Mouse (Mus musculus) embryonic facial prominence, embryonic 10.5 days (tissue): ENCODE results near the gene Slc2a1. TPM values are rescaled to one million over a fixed set of nuclear protein-coding genes. Genes with fewer than 3 reads are reported as not detected.
A peak's percentile ranks its signal among the peaks of the same experiment; 100 is the strongest.

Experiments
- DNase-seq: peaks from one replicate; pipeline ENCODE4 v3.0.0-alpha.2; 2017; ENCODE audit warnings: low spot score
- H3K27ac ChIP-seq: fragments of 300-500 bp; sonication (generic); replicated peaks from 2 replicates; pipeline ENCODE4 v1.5.1; 2016; ENCODE audit warnings: mild to moderate bottlenecking
- H3K27me3 ChIP-seq: fragments of 300-500 bp; sonication (generic); replicated peaks from 2 replicates; pipeline ENCODE4 v1.6.1; 2016; ENCODE audit warnings: low read depth, mild to moderate bottlenecking; ENCODE audit not compliant: poor library complexity, severe bottlenecking
- H3K36me3 ChIP-seq: fragments of 300-500 bp; sonication (generic); replicated peaks from 2 replicates; pipeline ENCODE4 v1.6.1; 2016; ENCODE audit warnings: mild to moderate bottlenecking, moderate library complexity
- H3K4me1 ChIP-seq: fragments of 300-500 bp; sonication (generic); 2 replicates; pipeline ENCODE4 v1.6.1; 2016
- H3K4me3 ChIP-seq: fragments of 300-500 bp; sonication (generic); 2 replicates; pipeline ENCODE4 v1.5.1; 2016; ENCODE audit warnings: mild to moderate bottlenecking, moderate library complexity
- H3K9me3 ChIP-seq: fragments of 300-500 bp; sonication (generic); 2 replicates; pipeline ENCODE4 v1.6.1; 2016; ENCODE audit warnings: mild to moderate bottlenecking
- WGBS: fragments of 180-500 bp; shearing (Covaris S2); methylation state at CpG from one replicate; pipeline ENCODE4 v1.1.7; 2016; 5-methylcytosine and 5-hydroxymethylcytosine counted together
- polyA plus RNA-seq: library from polyadenylated mRNA; unstranded; fragments of >200 nt; fragmentation: Nextera tagmentation; extraction: Ambion mirVana; gene quantifications from 2 replicates; pipeline ENCODE4 v1.2.1, GENCODE M21; 2016

Gene Slc2a1
- polyA plus RNA-seq, 1 experiment from 2014 or later, result 140 TPM

GRCm38 (mm10) chr4:119076336-119076735 is 32.2 kb upstream of the Slc2a1 start:
- DNase-seq, result no peak
- Histone ChIP-seq H3K27ac (peak overlapping the region; percentile 40; the same call in 1 of the 2 replicates), H3K36me3 (no peaks in the 10 kb centered on the region), H3K27me3 (peaks cover 28% of the 10 kb centered on the region), H3K9me3 (no peaks in the 10 kb centered on the region), H3K4me3 (no peak overlapping the region), H3K4me1 (peaks cover 55% of the 10 kb centered on the region)
- WGBS, result 82% methylated on average over 11 of the region's 11 CpGs

- peaks cover 20% of the 10 kb centered on the region for H3K27me3 ChIP-seq
- H3K36me3 ChIP-seq, result no peaks in the 10 kb centered on the region
- no peak for DNase-seq
- WGBS, result 71% methylated on average over 13 of the region's 13 CpGs
- no peak overlapping the region for H3K4me3 ChIP-seq
- H3K4me1 ChIP-seq, result peaks cover 47% of the 10 kb centered on the region
- H3K9me3 ChIP-seq, result no peaks in the 10 kb centered on the region
- 0 out of 2 replicates have a peak overlapping the region, but pooled peaks have one; percentile 40 for H3K27ac ChIP-seq
Observed at GRCm38 (mm10) chr4:119077084-119077682, 31.3 kb upstream of the Slc2a1 start.

DNA sequence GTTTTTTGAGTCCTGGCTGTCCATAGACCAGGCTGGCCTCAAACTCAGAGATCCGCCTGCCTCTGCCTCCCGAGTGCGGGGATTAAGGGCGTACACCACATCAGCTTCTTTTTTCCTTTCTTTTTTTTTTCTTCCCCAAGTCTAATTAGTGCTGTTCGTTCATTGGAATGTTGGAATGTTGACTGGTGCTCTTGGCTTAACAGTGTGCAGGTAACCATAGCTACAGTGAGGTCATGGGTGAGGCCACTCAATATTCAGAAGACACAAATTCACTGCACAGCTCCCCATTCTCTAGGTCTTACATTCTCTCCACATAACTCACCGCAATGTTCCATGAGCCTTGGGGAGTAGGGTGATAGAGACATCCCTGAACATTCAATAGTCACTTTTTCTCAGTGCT is 28.6 kb upstream of the Slc2a1 start:
- peaks cover 19% of the 10 kb centered on the region for H3K4me1 ChIP-seq
- no peaks in the 10 kb centered on the region for H3K27me3 ChIP-seq
- no peaks in the 10 kb centered on the region for H3K36me3 ChIP-seq
- 91% methylated on average over 6 of the region's 6 CpGs for WGBS
- H3K9me3 ChIP-seq, result no peaks in the 10 kb centered on the region
- DNase-seq, result no peak
- no peak overlapping the region for H3K4me3 ChIP-seq
- H3K27ac ChIP-seq, result no peak overlapping the region

DNA sequence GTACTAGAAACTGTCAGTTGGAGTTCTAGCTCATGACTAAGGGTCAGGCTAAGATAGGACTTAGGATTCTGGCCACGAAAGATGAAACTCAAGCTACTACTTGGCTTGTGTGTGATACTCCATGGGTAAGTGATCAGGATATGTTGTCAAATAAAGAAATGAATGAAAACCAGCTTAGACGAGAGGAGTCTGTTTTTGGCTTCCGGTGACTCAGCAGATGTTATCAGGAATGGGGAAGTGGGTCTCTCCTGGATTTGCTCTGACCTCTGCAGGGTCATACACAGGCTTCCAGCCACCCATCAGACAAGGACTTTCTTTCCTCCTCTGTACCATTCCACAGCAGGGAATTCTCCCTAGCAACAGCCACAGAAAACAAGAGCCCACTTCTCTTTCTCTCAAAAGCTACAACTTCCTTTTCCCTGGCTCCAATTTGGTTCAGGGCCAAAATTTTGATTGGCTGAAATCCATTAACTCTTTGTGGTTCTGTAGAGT is 25.7 kb upstream of the Slc2a1 start:
- WGBS, result 64% methylated on average over 3 of the region's 3 CpGs
- no peaks in the 10 kb centered on the region for H3K27me3 ChIP-seq
- DNase-seq, result no peak
- no peak overlapping the region for H3K4me3 ChIP-seq
- H3K9me3 ChIP-seq, result no peaks in the 10 kb centered on the region
- no peak overlapping the region for H3K27ac ChIP-seq
- H3K36me3 ChIP-seq, result no peaks in the 10 kb centered on the region
- 0 out of 2 replicates have a peak, but pooled peaks cover 2% of the 10 kb centered on the region for H3K4me1 ChIP-seq

GRCm38 (mm10) chr4:119088424-119088823 is 20.1 kb upstream of the Slc2a1 start:
- WGBS, result 44% methylated on average over 2 of the region's 2 CpGs
- Histone ChIP-seq H3K36me3 (no peaks in the 10 kb centered on the region), H3K9me3 (no peaks in the 10 kb centered on the region), H3K27ac (no peak overlapping the region), H3K27me3 (no peaks in the 10 kb centered on the region), H3K4me1 (peaks cover 10% of the 10 kb centered on the region; the same call in 1 of the 2 replicates), H3K4me3 (no peak overlapping the region)
- no peak for DNase-seq

DNA sequence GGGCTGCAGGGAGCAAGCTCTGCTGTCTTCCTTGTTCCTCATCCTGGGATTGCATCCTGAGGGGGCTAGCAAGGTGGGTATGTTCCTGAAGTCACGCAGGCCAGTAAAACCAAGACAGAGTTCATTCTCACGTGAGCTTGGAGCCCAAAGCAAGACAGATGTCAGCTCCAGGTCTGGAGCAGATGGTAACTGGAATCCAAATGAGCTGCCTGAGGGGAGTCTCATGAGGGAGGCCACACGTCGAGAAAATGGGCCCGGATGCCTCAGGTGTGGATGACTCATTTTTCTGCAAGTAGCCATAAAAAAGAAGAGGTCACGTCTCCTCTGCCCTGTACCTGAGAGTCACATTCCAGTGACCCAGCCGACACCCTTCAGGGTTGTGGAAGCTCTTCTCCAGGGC is 14.6 kb upstream of the Slc2a1 start:
- no peaks in the 10 kb centered on the region for H3K9me3 ChIP-seq
- DNase-seq, result no peak
- H3K36me3 ChIP-seq, result no peaks in the 10 kb centered on the region
- 66% methylated on average over 7 of the region's 7 CpGs for WGBS
- H3K27ac ChIP-seq, result no peak overlapping the region
- peaks cover 11% of the 10 kb centered on the region for H3K4me1 ChIP-seq
- H3K4me3 ChIP-seq, result no peak overlapping the region
- H3K27me3 ChIP-seq, result no peaks in the 10 kb centered on the region

DNA sequence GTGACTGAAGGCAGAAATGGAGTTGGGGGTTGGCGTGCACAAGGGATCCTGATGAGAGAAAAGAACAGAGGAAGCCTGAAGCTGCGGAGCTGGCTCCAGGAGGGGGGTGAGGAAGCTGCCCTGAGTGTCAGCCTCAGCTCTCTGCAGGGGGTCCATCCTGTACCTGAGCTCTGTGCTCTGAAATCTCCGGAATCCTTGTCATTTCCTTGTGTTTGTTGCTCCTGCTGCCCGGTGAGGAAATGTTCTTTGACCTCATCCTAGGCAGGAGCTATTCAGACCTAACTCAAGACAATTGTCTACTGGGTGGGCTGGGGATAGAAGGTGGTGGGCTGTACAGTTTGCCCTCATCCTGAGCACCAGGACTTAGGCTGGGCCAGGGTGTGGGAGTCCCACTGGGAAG is 13.5 kb upstream of the Slc2a1 start:
- Histone ChIP-seq H3K36me3 (no peaks in the 10 kb centered on the region), H3K9me3 (no peaks in the 10 kb centered on the region), H3K4me3 (no peak overlapping the region), H3K27ac (no peak overlapping the region), H3K27me3 (no peaks in the 10 kb centered on the region), H3K4me1 (peaks cover 11% of the 10 kb centered on the region)
- 21% methylated on average over 4 of the region's 4 CpGs for WGBS
- no peak for DNase-seq

- 73% methylated on average over 3 of the region's 3 CpGs for WGBS
- Histone ChIP-seq H3K27ac (no peak overlapping the region), H3K4me1 (peaks cover 11% of the 10 kb centered on the region), H3K4me3 (no peak overlapping the region), H3K36me3 (no peaks in the 10 kb centered on the region), H3K9me3 (no peaks in the 10 kb centered on the region), H3K27me3 (no peaks in the 10 kb centered on the region)
- DNase-seq, result no peak
Observed at GRCm38 (mm10) chr4:119096401-119096800, 12.1 kb upstream of the Slc2a1 start.

GRCm38 (mm10) chr4:119097421-119097820 is 11.1 kb upstream of the Slc2a1 start:
- H3K9me3 ChIP-seq, result no peaks in the 10 kb centered on the region
- WGBS, result 95% methylated on average over 4 of the region's 4 CpGs
- H3K4me1 ChIP-seq, result peaks cover 11% of the 10 kb centered on the region
- no peaks in the 10 kb centered on the region for H3K27me3 ChIP-seq
- H3K36me3 ChIP-seq, result no peaks in the 10 kb centered on the region
- H3K4me3 ChIP-seq, result no peak overlapping the region
- H3K27ac ChIP-seq, result no peak overlapping the region
- no peak for DNase-seq

DNA sequence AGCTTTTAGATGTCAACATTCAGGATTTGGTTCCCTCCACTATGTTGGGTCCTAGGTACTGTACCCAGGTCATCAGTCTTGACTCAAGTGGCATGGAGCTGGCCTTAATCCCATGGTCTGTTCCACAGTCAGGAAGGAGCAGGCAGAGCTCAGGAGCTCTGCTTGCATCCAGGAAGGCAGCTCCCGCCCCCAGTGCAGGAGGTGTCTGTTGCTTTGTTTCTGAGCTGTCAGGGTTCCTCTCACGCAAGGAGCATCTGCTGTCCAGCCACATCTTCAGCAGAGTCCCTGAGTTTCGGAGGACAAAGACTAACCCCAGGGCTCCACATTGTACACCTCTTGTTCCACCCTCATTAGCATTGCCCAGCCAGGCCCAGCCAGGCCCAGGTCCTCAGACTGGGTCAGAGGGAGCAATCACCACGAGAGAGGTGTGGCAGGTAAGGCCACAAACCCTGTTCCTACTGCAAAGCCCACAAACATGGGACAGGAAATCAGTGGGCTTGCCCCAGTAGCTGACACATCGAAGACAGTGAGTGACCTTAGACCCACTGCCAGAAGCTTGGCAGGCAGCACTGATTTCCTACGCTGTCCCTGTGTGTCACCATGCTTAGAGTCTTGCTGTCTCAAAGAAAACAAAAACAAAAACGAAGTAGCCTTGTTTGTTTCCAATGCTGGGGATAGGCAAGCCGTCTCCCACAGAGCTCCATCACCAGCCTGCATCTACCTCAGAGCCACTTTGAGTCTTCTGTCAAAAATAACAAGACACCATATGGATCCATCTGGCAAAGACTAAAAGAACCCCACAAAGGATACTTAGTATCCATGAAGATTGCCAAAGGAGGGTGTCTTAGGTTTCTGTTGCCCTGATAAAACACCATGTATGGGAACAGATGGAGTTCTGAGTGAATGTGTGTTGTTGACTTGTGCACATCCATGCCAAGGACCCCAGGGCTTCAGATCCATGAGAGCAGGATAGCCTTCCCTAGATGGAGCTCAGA is 10.0 kb upstream of the Slc2a1 start:
- peaks cover 11% of the 10 kb centered on the region for H3K4me1 ChIP-seq
- H3K36me3 ChIP-seq, result no peaks in the 10 kb centered on the region
- 65% methylated on average over 8 of the region's 8 CpGs for WGBS
- no peak overlapping the region; the same call in 1 of the 2 replicates for H3K27ac ChIP-seq
- H3K9me3 ChIP-seq, result no peaks in the 10 kb centered on the region
- no peaks in the 10 kb centered on the region for H3K27me3 ChIP-seq
- H3K4me3 ChIP-seq, result no peak overlapping the region
- no peak for DNase-seq

GRCm38 (mm10) chr4:119101392-119101791 is 7.1 kb upstream of the Slc2a1 start:
- DNase-seq, result no peak
- no peaks in the 10 kb centered on the region for H3K36me3 ChIP-seq
- no peaks in the 10 kb centered on the region for H3K27me3 ChIP-seq
- no peak overlapping the region for H3K4me3 ChIP-seq
- WGBS, result 81% methylated on average over 3 of the region's 3 CpGs
- H3K4me1 ChIP-seq, result peaks cover 16% of the 10 kb centered on the region
- H3K27ac ChIP-seq, result no peak overlapping the region
- H3K9me3 ChIP-seq, result no peaks in the 10 kb centered on the region

GRCm38 (mm10) chr4:119102350-119103126 is 6.0 kb upstream of the Slc2a1 start:
- peaks cover 26% of the 10 kb centered on the region for H3K4me1 ChIP-seq
- no peaks in the 10 kb centered on the region for H3K27me3 ChIP-seq
- no peak for DNase-seq
- 80% methylated on average over 7 of the region's 7 CpGs for WGBS
- no peak overlapping the region for H3K27ac ChIP-seq
- H3K36me3 ChIP-seq, result no peaks in the 10 kb centered on the region
- H3K4me3 ChIP-seq, result no peak overlapping the region
- no peaks in the 10 kb centered on the region for H3K9me3 ChIP-seq
